Mouse (Mus musculus) left cerebral cortex, adult 8-10 months (tissue): ENCODE results near the gene Iqcf3. TPM values are rescaled to one million over a fixed set of nuclear protein-coding genes. Genes with fewer than 3 reads are reported as not detected.
A peak's percentile ranks its signal among the peaks of the same experiment; 100 is the strongest.
"Not testable (repeated sequence)": the region's sequence is repeated elsewhere in the genome, so short reads cannot be mapped to it uniquely, and the experiment has no call there.

Experiments used
- DNase-seq, 2 experiments: peaks; one replicate each; pipeline ENCODE4 v3.0.0; 2022; ENCODE audit warnings: low spot score in 2 of 2
- total RNA-seq, 4 experiments: library from RNA; stranded (reverse); gene quantifications; 2 replicates each; pipeline ENCODE4 v1.2.4; 2022

Gene Iqcf3
- total RNA-seq: not detected

DNA sequence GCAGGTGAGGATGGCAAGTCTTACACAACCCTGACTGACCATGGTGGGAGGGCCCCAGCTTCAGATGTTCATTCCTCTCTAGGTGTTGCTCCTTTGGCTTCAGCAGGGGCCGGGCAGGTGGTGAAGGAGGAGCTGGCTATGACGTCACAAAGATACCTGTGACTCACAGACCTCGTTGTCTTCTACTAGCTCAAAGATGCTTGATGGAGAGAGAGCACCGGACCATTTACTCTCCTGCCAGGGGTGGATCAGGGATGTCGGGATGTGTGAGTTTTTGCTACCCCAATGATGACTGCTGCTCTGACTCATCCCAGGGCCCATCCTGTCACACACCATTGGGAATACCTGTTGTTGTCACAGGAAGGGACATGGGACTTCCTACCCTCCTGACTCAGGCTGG is at the start of gene Iqcf3:
Gene Iqcf3, minus strand, starts transcription at position 101 of the 400 bp plus-strand sequence.
- DNase-seq: no peak

GRCm38 (mm10) chr9:106610727-106611126 is 49.3 kb upstream of the Iqcf3 start:
- no peak for DNase-seq

- peak in 1 of 2 experiments; percentile 25 for DNase-seq
These were observed 39.1 kb upstream of the Iqcf3 start for GRCm38 (mm10) chr9:106600546-106600945.

DNA sequence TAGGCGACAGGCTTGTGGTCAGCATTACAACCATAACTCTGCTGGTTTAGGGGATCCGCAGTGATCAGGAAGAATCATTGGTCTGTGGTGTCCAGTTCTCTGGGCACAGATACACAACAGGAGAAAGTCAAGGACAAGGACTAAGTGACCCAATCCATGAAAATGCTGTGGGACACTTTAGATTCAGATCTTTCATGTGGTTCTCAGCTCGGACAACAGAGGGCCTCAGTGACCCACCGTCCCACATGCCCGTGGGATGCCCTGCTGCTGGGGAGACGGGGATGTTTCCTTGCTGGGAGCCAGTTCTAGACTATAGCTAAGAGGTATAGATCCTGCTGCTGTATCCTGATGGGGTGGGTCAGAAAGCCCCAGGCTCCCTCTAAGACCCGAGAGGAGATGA is 37.0 kb upstream of the Iqcf3 start:
- DNase-seq: no peak

DNA sequence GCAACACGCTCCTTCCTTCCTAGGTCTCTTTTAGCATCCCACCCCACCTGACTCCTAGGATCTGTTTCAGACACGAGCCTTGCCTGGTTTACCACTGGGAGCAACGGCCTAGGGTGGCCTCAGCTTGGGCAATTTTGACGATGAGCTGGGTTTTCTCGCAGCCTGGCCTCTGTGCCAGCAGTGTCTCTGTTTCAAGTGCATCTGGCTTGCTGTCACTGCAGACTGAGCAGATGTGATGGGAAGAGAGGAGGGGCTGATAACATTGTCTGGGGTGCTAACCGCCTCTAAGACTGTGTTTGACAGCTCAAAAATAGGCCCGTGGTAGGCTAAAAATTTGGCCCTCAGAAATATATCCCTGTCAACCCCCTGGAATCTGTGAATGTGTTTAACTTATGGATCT is 34.4 kb upstream of the Iqcf3 start:
- peak in 1 of 2 experiments; percentile 58 for DNase-seq

DNA sequence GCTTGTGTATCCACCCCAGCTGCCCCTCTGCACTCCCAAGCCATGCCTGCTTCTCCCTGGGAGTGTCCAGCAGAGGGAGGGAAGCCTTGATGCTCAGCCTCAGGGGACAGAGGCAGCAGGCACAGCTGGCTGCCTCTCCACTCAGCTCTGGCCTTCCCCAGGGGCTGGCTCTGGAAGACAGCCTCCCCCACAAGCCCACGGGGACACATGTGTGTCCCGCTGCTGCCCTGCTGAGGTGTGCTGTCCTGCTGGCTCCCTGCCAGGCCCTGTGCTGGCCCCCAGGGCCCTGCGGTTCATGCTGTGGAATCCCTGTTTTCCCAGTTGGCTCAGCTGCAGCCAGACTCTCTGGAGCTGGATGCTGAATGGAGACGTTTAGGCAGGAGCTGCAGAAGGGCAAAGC is 34.0 kb upstream of the Iqcf3 start:
- not testable (repeated sequence) for DNase-seq

- DNase-seq: no peak
These were observed 30.7 kb upstream of the Iqcf3 start for GRCm38 (mm10) chr9:106592158-106592557.

DNA sequence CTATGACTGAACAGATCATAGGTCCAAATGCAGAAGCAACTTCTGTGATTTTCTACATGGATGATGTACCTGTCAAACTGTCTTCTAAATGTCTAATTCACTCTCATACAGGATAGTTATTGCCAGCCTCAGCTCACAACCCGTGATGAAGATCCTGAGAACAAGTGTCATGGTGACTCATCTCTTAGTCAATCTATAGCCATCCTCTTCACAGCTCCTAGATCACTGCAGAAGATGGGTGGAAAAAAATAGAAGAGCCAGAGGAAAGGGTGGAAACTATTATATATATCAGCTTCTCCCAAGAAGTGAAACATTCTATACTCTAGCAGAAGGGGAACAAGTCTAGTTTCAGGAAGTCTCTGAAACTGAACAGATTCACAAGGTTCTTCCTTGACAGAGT is 21.1 kb upstream of the Iqcf3 start:
- no peak for DNase-seq

GRCm38 (mm10) chr9:106580016-106580415 is 18.6 kb upstream of the Iqcf3 start:
- DNase-seq: no peak

DNA sequence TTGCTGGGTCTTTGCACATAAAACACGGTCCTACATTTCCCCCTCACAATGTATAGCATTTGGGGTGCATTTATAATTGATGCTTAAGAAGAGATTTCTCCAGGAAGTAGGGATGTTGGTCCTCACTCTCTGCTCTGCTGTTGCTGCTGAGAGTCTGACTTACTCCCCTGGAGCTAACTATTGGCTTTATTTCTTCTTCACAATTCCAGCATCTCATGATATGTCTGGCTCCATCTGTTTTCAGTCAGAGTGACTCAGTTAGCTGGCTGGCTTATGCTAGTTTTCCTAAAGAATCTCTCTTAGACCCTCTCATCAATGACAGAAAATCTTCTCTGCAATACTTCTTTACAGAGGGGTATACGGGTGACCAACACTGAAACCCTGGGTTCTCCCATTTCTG is 14.7 kb upstream of the Iqcf3 start:
- no peak for DNase-seq

DNA sequence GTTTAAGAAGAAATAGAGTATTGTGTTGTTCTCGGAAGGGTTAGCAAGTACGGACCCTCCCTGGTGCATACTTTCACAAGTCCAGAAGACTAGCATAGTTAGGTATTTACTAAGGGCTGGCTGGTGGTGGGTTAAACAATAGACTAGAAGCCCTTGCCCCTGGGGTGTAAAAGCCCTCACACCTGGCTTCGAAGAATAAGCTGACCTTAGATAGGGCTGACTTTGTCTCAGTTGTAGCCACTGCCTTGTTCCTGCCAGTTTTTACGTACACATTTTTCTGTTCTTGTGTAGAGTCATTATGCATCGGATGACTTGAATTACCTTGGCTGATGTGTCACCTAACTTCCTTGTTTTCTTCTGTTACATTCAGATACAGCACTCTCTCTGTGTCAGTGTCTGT is 11.9 kb upstream of the Iqcf3 start:
- DNase-seq: no peak

DNA sequence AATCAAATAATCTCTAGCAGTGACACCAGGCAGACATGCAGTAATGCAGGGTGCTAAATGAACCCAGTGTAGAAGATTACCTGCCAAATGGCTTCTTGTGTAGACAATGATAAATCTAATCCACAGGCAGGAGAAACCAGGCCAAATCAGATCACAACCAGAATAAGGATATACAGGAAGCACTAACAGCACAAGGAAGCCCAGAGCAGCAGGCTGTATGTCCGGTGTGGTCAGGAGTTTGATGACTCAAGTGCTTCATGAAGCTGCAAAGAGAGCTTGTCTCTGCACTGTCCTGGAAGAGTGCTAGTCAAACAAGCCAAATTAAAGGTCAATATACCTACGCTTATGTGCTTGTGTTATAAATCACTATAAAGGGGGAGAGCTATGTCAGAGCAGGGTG is 10.8 kb upstream of the Iqcf3 start:
- DNase-seq: no peak

- no peak for DNase-seq
These were observed 9.5 kb upstream of the Iqcf3 start, which contains the start of gene Iqcf4 for GRCm38 (mm10) chr9:106570896-106571295. Iqcf4 (minus strand) TSS chr9:106570996.

- DNase-seq: no peak
These were observed 5.0 kb upstream of the Iqcf3 start for GRCm38 (mm10) chr9:106566437-106566836.

- DNase-seq: no peak
These were observed 2.6 kb upstream of the Iqcf3 start for GRCm38 (mm10) chr9:106564025-106564424.

DNA sequence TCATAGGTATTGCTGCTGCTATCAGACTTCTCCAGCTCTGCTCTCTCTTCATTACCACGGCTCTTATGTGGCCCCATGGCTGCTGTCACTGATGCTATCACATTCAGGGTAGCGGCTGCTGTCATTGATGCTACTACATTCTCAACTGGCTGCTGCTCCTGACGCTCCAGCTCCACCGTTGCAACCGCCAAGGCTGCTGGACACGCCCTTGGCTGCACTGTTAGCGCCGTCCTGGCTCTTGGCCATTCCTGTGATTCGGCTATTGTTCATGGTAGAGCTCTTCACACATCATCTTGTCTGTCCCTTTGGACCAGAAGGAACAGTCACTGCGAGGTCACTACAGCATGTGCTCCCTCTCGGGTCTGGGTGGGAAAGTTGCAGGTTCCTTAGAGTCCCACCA is 860 bp upstream of the Iqcf3 start:
- DNase-seq: no peak

DNA sequence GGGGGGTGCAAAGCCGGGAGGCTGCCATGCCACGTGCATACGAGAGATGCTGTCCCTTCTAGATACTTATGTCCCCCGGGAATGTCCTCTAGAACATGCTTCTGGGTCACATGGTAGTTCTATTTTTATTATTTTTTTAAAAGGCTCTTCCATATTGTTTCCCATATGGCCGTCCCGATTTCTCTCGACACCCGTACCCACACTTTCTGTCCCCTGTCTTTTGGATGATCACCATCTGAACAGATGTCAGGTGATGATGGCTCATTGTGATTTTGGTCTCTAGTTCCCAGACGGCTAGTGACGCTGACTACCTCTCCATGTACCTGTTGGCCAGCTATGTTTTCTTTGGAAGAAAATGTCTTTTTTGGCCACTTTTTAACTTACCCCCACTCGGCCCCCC is 26.5 kb downstream of the Iqcf3 start:
- DNase-seq: peak in 1 of 2 experiments; percentile 45

GRCm38 (mm10) chr9:106534296-106534695 is 27.1 kb downstream of the Iqcf3 start:
- no peak for DNase-seq

DNA sequence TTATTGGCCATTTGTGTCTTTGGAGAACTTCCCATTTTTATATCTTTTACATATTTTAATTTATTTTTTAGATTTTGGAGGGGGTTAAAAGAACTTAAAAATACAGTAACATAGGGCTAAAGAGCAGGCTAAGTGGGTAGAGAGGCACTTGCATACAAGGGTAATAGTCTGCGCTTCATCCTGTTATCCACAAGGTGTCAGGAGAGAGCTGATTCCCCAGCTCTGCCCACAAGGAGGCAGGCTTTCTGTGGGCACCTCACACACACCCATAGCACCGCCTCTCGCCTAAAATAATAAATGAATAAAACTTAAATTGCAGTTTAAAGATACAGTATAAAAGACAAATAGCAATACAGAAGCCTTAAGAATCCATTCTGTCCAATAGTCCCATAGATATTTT is 29.6 kb downstream of the Iqcf3 start:
- no peak for DNase-seq

DNA sequence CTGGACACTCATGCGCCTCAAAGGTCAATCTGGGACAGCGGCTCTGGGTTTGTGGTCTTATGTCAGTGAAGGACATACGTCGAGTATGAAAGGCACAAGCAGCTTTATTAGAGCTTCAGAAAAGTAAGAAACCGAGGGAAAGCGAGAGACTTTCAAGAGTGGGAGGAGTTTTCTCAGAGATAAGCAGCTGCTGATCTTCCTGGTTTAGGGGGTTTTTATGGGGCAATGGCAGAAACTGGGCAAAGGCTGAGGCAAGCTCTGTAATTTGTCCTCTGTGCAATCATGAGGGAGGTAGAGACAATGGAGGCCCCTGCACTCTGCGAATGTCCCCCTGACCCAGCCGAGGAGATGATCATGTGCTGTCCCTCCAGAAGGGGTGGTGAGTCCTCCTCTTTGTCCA is 41.5 kb downstream of the Iqcf3 start:
- DNase-seq: no peak

GRCm38 (mm10) chr9:106519433-106519832 is 42.0 kb downstream of the Iqcf3 start:
- no peak for DNase-seq

DNA sequence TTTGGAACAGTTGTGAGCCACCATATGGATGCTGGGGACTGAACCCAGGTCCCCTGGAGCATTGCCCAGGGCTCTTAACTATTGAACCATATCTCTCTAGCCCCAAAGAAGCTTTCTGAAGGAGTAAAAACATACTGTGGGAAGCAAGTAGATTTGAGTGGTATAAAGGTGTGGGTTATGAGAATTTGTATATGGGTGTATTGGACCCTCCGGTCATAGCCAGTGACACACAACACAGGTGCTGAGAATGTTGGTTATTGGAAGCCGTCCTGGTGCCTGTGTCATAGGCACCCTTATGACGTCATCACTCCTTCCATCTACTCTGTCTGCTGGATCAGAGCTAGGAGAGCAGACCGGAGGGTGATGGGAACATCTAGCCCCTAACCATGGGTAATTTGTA is 47.2 kb downstream of the Iqcf3 start, which contains the start of gene Iqcf5:
Gene Iqcf5, plus strand, starts transcription at position 301 of the 400 bp plus-strand sequence.
- DNase-seq: no peak

DNA sequence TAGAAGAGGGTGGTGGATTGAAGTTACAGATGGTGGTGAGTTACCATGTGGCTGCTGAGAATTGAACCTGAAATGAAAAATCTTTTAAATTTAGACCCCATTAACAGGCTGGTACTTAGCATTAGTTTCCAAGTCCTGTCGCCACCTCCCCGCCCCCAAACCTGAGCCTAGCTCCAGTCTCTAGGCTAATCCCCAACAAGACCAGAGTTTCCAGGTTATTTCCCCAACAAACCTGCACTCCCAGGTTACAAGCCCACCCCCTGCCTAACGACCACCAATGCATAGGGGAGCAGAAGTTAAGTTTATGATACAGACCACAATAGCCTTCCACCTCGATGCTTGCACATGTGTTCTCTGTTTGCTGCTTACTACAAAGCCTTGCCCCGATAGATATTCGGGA is 47.9 kb downstream of the Iqcf3 start:
- no peak for DNase-seq
